Mouse (Mus musculus) hindbrain, postnatal 0 days (tissue): ENCODE data around the gene Tst. TPM values are rescaled to one million over a fixed set of nuclear protein-coding genes. Genes with fewer than 3 reads are reported as not detected.

Experiments
- ATAC-seq: fragments of 200-750 bp; cut with Nextera tagmentation; 2 replicates; pipeline ENCODE4 v1.8.0; 2017; ENCODE audit warnings: mild to moderate bottlenecking, moderate TSS enrichment, moderate library complexity
- DNase-seq: peaks from one replicate; pipeline ENCODE4 v3.0.0-alpha.2; 2015; ENCODE audit warnings: low spot score
- H3K27ac ChIP-seq: fragments of 300-500 bp; sonication (generic); 2 replicates; pipeline ENCODE4 v1.5.1; 2014; ENCODE audit warnings: mild to moderate bottlenecking
- H3K27me3 ChIP-seq: fragments of 300-500 bp; sonication (generic); 2 replicates; pipeline ENCODE4 v1.6.1; 2014; ENCODE audit warnings: low read length, mixed read lengths; ENCODE audit not compliant: insufficient read depth
- H3K36me3 ChIP-seq: fragments of 300-500 bp; sonication (generic); 2 replicates; pipeline ENCODE4 v1.6.1; 2014; ENCODE audit warnings: low read length, mixed read lengths; ENCODE audit not compliant: insufficient read depth
- H3K4me1 ChIP-seq: fragments of 300-500 bp; sonication (generic); 2 replicates; pipeline ENCODE4 v1.6.1; 2014; ENCODE audit warnings: antibody characterized with exemption, low read length, mixed read lengths; ENCODE audit not compliant: insufficient read depth
- H3K4me2 ChIP-seq: fragments of 300-500 bp; sonication (generic); 2 replicates; pipeline ENCODE4 v1.6.1; 2014; ENCODE audit warnings: low read depth, mild to moderate bottlenecking, low read length, moderate library complexity, mixed read lengths
- H3K4me3 ChIP-seq: fragments of 300-500 bp; sonication (generic); 2 replicates; pipeline ENCODE4 v1.5.1; 2014; ENCODE audit warnings: low read length
- H3K9ac ChIP-seq: fragments of 300-500 bp; sonication (generic); replicated peaks from 2 replicates; pipeline ENCODE4 v1.6.1; 2014; ENCODE audit warnings: mild to moderate bottlenecking, low read length, moderate library complexity, mixed read lengths
- H3K9me3 ChIP-seq: fragments of 300-500 bp; sonication (generic); 2 replicates; pipeline ENCODE4 v1.6.1; 2016; ENCODE audit warnings: low read length, mixed read lengths
- CTCF ChIP-seq: IDR thresholded peaks from 2 replicates; pipeline ENCODE4 v1.5.1; 2016; ENCODE audit warnings: antibody characterized with exemption, control low read depth, low read depth
- WGBS: fragments of 180-500 bp; shearing (Covaris S2); extraction: QIAGEN DNeasy Blood & Tissue Kit; methylation state at CpG from one replicate; pipeline ENCODE4 v1.1.7; 2014; 5-methylcytosine and 5-hydroxymethylcytosine counted together
- polyA plus RNA-seq: library from polyadenylated mRNA; unstranded; fragments of >200 nt; fragmentation: Nextera tagmentation; extraction: Ambion mirVana; gene quantifications from 2 replicates; pipeline ENCODE4 v1.2.1, GENCODE M21; 2015
- total RNA-seq: library from RNA; depleted of rRNA; stranded (reverse); fragments of >200 nt; gene quantifications from 2 replicates; pipeline ENCODE4 v1.2.3, GENCODE M21; 2014

Gene Tst
- total and polyA plus RNA-seq, 2 experiments from 2014 or later = 64.4 to 75.1 TPM

DNA sequence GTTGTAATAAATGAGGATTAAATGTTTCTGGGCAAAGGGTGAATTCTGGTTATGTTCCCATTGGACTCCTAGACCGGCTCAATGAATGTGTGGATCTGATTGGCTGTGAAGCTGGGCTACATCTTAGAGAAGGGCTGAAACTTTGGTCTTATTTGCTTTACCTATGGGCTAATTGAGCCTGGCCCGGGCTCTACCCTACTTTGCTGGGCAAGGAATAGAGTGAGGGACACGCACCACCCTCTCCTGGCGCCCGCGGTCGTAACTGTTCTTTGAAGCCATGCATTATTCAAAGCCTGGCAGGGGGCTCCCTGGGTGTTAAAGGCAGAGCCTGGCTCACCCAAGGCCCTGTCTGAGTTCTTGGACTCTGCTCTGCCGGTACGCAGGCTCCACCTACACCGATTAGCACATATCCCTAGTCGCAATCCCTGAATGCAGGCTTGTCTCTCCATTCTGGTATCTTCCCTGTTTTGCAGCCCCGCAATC, 3.9 kb upstream of the Tst start:
- Histone ChIP-seq H3K4me1 (peaks cover 15% of the 10 kb centered on the region; the same call in 1 of the 2 replicates), H3K4me3 (no peak overlapping the region), H3K36me3 (no peaks in the 10 kb centered on the region), H3K27ac (no peak overlapping the region), H3K9ac (0 out of 2 replicates have a peak overlapping the region, but pooled peaks have one; percentile 22), H3K4me2 (peak overlapping the region; percentile 35; the same call in 1 of the 2 replicates), H3K9me3 (no peaks in the 10 kb centered on the region), H3K27me3 (peaks cover 8% of the 10 kb centered on the region; the same call in 1 of the 2 replicates)
- no peak for ATAC-seq
- no peak for DNase-seq
- no peak for TF ChIP-seq CTCF
- WGBS = 18% methylated on average over 12 of the region's 12 CpGs

DNA sequence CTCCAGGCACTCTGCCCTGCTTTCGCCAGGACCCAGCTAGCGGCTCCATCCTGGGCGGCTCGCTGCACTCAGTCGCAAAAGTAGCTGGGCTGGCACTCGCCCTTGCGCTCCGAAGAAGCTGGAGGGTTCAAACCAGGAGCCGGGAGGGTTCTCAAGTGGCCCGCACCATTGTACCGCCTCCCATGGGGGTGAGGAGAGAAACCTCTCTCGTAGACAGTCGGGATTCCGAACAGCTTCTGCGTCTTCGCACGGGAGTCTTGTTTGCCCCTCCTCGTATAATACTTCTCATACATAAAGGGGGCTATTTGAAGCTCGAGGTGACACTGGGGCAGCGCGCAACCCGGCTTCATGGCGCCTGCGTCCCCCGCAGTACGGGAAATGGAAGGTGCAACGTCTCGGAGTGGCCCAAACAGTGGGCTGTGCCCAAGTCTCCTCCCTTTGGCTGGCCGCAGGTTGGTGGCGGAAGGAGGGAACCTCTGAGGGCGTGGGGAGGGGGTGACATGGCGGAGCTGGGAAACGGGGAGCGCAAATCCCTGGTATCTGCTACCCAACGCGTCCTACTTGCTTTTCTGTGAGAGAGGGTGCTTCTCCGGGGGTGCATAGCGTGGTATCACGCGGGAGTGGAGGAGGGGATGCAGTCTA, 707 bp upstream of the Tst start, which contains the start of gene Mpst:
Gene Mpst, plus strand, starts transcription at position 124 of the 642 bp plus-strand sequence.
- ATAC-seq = peak; percentile 90
- under 1% methylated on average over 39 of the region's 40 CpGs for WGBS
- no peaks in the 10 kb centered on the region for H3K36me3 ChIP-seq

DNA sequence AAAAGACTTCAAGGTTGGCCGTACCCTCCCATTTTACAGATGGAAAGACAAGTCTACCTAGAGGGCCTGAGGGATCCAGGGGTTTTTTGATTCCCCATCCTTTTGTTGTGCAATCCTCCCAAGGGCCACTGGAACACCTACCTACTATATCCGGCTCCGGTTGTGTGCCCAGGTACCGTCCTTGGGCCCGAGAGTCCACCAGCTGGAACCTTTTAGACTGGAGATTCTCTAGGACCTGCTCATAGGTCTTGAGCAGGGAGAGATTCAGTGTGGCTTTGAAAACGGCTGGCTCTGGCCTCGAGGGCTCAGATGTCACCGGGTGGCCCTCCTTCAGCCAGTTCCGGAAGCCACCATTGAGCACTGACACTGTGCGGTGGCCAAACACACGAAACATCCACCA, 609 bp downstream of the Tst start:
- no peak for TF ChIP-seq CTCF
- peaks cover 26% of the 10 kb centered on the region; the same call in 1 of the 2 replicates for H3K4me1 ChIP-seq
- no peak for ATAC-seq
- no peaks in the 10 kb centered on the region for H3K9me3 ChIP-seq
- no peaks in the 10 kb centered on the region for H3K36me3 ChIP-seq
- H3K27me3 ChIP-seq = peaks cover 8% of the 10 kb centered on the region; the same call in 1 of the 2 replicates
- H3K27ac ChIP-seq = peak overlapping the region; percentile 88
- 51% methylated on average over 11 of the region's 11 CpGs for WGBS
- peak overlapping the region; percentile 87 for H3K4me2 ChIP-seq
- no peak for DNase-seq
- H3K9ac ChIP-seq = peak overlapping the region; percentile 78
- H3K4me3 ChIP-seq = peak overlapping the region; percentile 65

More for the DNA sequence above, 707 bp upstream of the Tst start, which contains the start of gene Mpst:
- peak within 1 kb of the TSS; percentile 78 for H3K9ac ChIP-seq
- peak within 1 kb of the TSS; percentile 88 for H3K27ac ChIP-seq
- H3K4me1 ChIP-seq = peaks cover 26% of the 10 kb centered on the region; the same call in 1 of the 2 replicates
- peak within 1 kb of the TSS; percentile 65 for H3K4me3 ChIP-seq
- TF ChIP-seq CTCF = no peak
- DNase-seq = peak; percentile 92
- H3K9me3 ChIP-seq = no peaks in the 10 kb centered on the region
- H3K4me2 ChIP-seq = peak within 1 kb of the TSS; percentile 87
- peaks cover 8% of the 10 kb centered on the region; the same call in 1 of the 2 replicates for H3K27me3 ChIP-seq

DNA sequence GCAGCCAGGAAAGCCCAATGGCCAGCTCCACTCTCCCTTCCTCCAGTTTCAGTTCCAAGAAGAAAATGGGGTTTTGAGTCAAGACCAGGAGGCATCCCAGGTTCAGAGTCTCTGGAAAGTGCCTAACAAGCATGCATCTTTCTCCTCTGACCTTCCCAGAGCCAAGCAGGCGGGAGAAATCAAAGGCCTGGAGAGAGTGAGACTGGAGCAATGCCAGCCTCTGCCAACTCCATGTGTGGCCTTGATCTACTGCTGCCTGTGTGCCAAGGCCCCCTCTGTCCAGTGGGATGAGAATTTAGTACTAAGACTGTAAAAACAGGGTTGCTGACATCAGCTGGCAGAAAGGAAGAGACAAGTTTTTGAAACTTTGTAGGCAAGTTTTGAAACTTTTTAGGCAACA, 1.8 kb downstream of the Tst start:
- Histone ChIP-seq H3K4me1 (peaks cover 26% of the 10 kb centered on the region; the same call in 1 of the 2 replicates), H3K27ac (peak overlapping the region; percentile 88), H3K36me3 (no peaks in the 10 kb centered on the region), H3K4me2 (peak overlapping the region; percentile 87; the same call in 1 of the 2 replicates), H3K4me3 (no peak overlapping the region), H3K9ac (no peak overlapping the region), H3K27me3 (peaks cover 3% of the 10 kb centered on the region; the same call in 1 of the 2 replicates), H3K9me3 (no peaks in the 10 kb centered on the region)
- WGBS = 39% methylated on average over 1 of the region's 1 CpGs
- DNase-seq = peak; percentile 84
- no peak for TF ChIP-seq CTCF
- peak; percentile 28; the same call in 1 of the 2 replicates for ATAC-seq

DNA sequence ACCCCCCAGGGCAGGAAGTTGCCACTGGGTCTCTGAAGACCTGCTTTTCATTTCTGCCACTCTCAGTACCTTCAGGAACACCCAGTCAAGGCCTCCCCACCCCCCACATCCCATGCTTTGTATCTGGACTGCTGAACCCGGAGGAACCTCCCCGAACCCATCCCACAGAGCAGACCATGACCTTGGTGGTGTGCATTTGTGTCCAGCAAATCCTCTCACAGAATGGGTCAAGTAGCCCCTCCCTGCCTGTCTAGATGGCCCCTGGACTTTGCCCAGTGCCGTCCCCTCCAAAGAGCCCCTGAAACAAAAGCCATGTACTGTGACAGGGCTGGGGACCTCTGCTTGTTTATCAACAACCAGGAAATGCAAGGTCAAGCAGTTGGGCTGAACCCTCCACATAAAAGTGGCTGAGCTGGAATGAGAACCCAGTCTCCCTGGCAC, 2.4 kb downstream of the Tst start:
- Histone ChIP-seq H3K4me1 (peaks cover 26% of the 10 kb centered on the region; the same call in 1 of the 2 replicates), H3K9ac (no peak overlapping the region), H3K27ac (peak overlapping the region; percentile 88), H3K27me3 (no peaks in the 10 kb centered on the region), H3K9me3 (no peaks in the 10 kb centered on the region), H3K36me3 (no peaks in the 10 kb centered on the region), H3K4me2 (peak overlapping the region; percentile 87), H3K4me3 (no peak overlapping the region)
- no peak for ATAC-seq
- peak; percentile 12 for DNase-seq
- WGBS = 30% methylated on average over 3 of the region's 3 CpGs
- no peak for TF ChIP-seq CTCF

DNA sequence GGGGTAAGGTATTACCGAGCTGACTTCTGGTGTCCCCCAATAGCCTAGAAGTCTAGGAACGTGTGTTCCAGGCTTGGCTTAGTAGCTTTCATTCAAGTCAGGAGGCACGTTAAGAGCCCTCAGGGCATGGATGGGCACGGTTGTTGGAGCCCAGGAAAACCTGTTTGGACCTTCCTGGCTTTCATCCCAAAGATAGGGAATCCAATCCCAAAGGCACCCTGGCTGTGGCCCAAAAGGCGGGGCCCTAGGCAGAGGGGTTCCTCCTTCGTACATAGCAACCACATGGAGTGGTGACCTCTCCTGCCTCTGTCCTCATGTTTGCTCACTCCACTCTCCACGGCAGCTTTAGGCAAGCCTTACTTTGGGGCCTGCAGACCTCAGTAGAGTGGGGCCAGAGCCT, 3.3 kb downstream of the Tst start:
- H3K27ac ChIP-seq = peak overlapping the region; percentile 88

More for the DNA sequence above, 3.3 kb downstream of the Tst start:
- Histone ChIP-seq H3K9ac (peak overlapping the region; percentile 24; the same call in 1 of the 2 replicates), H3K4me1 (peaks cover 24% of the 10 kb centered on the region; the same call in 1 of the 2 replicates), H3K9me3 (no peaks in the 10 kb centered on the region), H3K4me2 (0 out of 2 replicates have a peak overlapping the region, but pooled peaks have one; percentile 87), H3K4me3 (no peak overlapping the region), H3K27me3 (no peaks in the 10 kb centered on the region), H3K36me3 (no peaks in the 10 kb centered on the region)
- ATAC-seq (no peak), DNase-seq (no peak)
- no peak for TF ChIP-seq CTCF
- 55% methylated on average over 7 of the region's 7 CpGs for WGBS
